Mouse (Mus musculus): Measurements from ENCODE around the gene Gm17693.

Gene Gm17693

GRCm38 (mm10) chrX:125705144-125705543 is at the start of gene Gm17693:
TSS of gene Gm17693 (plus strand) at chrX:125705444.
- WGBS = no CpG with 5 or more reads among the region's 4 CpGs

All from cerebral cortex, adult 2 months (tissue).